Mouse (Mus musculus): ENCODE results near the gene Col6a6.

DNA sequence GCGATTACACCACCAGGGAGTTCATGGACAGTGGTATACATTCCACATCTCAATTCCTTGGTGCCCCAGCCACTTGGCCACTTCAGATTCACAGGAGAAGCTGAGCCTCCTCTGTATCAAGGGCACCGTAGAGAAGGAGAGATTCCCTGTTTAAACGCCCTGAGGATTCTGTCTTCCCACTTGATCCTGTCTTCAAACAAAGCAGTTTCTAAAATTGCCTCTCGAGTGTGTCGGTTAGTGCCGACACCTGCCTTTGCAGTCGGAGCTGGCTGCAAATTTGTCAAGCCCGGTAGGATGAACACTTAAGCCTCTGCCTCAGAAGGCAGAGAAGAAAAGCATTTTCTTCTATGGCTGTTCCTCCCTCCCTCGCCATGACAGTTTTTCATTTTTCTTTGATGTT, 134.9 kb downstream of the Col6a6 start:
- TF ChIP-seq CTCF (IDR thresholded peaks at IDR 0.05; ENCODE audit: control insufficient read depth, insufficient read depth, insufficient read length) (no peak), USF1 (IDR thresholded peaks at IDR 0.05; ENCODE audit: low read depth) (no peak)

All from C2C12 (cell line).